Mouse (Mus musculus): ENCODE measurements around the gene Cttn. TPM values are rescaled to one million over a fixed set of nuclear protein-coding genes. Genes with fewer than 3 reads are reported as not detected.

Gene Cttn
- total RNA-seq, 1 experiment from 2014 or later, result 5.7 TPM

GRCm38 (mm10) chr7:144458881-144459280, 11.9 kb downstream of the Cttn start:
- no peak for ATAC-seq (replicated peaks; ENCODE audit: insufficient number of reproducible peaks, low FRiP score, low TSS enrichment, poor library complexity, severe bottlenecking)

GRCm38 (mm10) chr7:144450661-144451060, 20.1 kb downstream of the Cttn start:
- ATAC-seq (replicated peaks; ENCODE audit: insufficient number of reproducible peaks, low FRiP score, low TSS enrichment, poor library complexity, severe bottlenecking), result no peak

- ATAC-seq (replicated peaks; ENCODE audit: insufficient number of reproducible peaks, low FRiP score, low TSS enrichment, poor library complexity, severe bottlenecking), result no peak
These were observed 20.9 kb downstream of the Cttn start for GRCm38 (mm10) chr7:144449637-144450570.

DNA sequence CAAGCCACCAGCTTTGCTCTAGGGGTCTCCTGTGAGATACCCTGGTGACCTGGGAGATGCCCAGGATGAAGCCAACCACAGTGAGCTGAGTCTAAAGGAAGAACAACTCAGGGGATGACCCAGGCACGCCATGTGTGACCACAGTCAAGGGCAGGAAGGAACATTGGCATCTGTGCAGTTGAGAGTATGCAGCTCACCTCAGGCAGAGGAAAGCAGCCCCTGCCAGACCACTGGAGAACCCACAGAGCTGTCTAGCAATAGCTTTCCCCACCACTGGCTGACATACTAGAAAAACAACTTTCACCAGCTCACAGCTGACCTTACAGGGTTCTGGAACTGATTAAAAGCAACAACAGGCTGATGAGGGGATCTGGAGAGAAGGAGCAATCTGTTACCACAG, 22.6 kb downstream of the Cttn start:
- ATAC-seq (replicated peaks; ENCODE audit: insufficient number of reproducible peaks, low FRiP score, low TSS enrichment, poor library complexity, severe bottlenecking), result no peak

- ATAC-seq (replicated peaks; ENCODE audit: insufficient number of reproducible peaks, low FRiP score, low TSS enrichment, poor library complexity, severe bottlenecking), result peak; percentile 85
These were observed 23.7 kb downstream of the Cttn start for GRCm38 (mm10) chr7:144447146-144447545.

DNA sequence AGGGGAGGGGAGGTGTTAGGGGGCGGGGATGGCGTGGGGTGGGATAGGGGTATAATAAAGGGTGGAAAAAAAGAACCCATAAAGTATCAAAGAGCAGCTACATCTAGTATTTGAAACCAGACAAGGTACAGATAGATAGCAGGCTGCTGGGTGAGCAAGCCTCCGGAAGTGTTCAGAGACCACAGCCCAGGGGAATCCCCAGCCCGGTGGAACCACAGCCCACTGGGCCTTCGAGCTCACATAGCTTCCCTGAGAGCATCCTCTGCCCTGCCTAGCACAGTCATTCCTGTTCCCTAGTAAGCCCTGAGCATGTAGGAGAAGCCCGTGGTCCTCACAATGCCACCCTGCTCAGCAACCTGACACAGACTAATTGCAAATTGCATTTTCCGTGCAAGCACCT, 26.0 kb downstream of the Cttn start:
- no peak for ATAC-seq (replicated peaks; ENCODE audit: insufficient number of reproducible peaks, low FRiP score, low TSS enrichment, poor library complexity, severe bottlenecking)

- no peak for ATAC-seq (replicated peaks; ENCODE audit: insufficient number of reproducible peaks, low FRiP score, low TSS enrichment, poor library complexity, severe bottlenecking)
These were observed 28.8 kb downstream of the Cttn start for GRCm38 (mm10) chr7:144441976-144442375.

DNA sequence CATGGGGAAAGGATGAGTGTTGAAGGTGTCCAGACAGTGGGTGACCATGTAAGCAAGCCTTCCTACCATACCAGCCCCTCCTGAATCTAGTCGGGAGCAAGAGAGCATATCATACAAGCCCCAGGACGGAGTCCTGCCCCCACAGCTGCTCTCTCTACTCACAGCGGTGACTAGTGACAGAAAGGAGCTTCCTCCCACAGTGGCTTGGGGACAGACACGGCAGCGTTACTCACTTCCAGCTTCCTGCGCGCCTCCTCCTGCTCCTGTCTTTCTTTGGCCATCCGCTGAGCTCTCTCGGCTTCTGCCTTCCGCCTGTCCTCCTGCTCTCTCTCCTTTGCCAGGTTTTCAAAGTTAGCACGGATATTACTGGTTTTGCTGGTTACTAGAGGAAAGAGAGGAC, 29.3 kb downstream of the Cttn start:
- ATAC-seq (replicated peaks; ENCODE audit: insufficient number of reproducible peaks, low FRiP score, low TSS enrichment, poor library complexity, severe bottlenecking), result no peak

DNA sequence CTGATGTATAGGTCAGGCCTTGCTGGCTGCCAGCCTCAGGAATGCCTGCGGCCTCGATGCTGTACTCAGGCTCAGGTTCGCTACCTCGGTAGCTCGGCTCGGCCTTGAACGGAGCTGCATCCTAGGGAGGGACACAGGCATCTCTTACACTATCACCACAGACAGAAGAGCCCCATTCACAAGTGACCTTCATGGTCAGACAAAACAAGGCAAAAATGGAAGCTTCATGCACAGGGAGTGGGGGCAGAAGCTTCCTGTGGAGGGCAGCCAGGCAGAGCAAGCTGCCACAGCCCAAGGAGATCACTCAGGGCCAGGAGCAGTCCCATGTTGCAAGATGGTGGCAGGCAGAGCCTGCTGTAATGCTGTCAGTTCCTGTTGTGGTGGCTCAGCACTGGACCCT, 32.0 kb downstream of the Cttn start:
- no peak for ATAC-seq (replicated peaks; ENCODE audit: insufficient number of reproducible peaks, low FRiP score, low TSS enrichment, poor library complexity, severe bottlenecking)

DNA sequence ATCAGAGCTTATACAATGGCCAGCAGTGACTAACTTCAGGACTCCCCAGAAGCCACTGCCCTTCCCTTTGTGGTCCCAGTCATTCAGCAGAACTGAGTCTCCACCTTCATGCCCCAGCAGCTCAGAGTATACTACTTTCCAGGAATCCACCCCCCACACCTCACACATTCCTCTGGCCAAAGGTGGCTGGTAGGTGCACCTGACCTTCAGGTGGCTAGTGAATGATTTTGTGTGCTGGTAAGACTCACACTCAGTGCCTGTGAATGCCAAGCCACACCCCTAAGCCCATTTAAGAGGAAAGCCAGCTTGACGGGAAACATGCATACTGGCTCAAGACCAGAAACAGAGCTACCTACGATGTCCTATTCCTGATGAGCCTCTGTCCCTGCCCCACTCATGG, 37.9 kb downstream of the Cttn start:
- no peak for ATAC-seq (replicated peaks; ENCODE audit: insufficient number of reproducible peaks, low FRiP score, low TSS enrichment, poor library complexity, severe bottlenecking)

GRCm38 (mm10) chr7:144427460-144427859, 43.3 kb downstream of the Cttn start:
- no peak for ATAC-seq (replicated peaks; ENCODE audit: insufficient number of reproducible peaks, low FRiP score, low TSS enrichment, poor library complexity, severe bottlenecking)

GRCm38 (mm10) chr7:144426594-144426993, 44.2 kb downstream of the Cttn start:
- ATAC-seq (replicated peaks; ENCODE audit: insufficient number of reproducible peaks, low FRiP score, low TSS enrichment, poor library complexity, severe bottlenecking), result no peak

GRCm38 (mm10) chr7:144425953-144426352, 44.9 kb downstream of the Cttn start:
- no peak for ATAC-seq (replicated peaks; ENCODE audit: insufficient number of reproducible peaks, low FRiP score, low TSS enrichment, poor library complexity, severe bottlenecking)

DNA sequence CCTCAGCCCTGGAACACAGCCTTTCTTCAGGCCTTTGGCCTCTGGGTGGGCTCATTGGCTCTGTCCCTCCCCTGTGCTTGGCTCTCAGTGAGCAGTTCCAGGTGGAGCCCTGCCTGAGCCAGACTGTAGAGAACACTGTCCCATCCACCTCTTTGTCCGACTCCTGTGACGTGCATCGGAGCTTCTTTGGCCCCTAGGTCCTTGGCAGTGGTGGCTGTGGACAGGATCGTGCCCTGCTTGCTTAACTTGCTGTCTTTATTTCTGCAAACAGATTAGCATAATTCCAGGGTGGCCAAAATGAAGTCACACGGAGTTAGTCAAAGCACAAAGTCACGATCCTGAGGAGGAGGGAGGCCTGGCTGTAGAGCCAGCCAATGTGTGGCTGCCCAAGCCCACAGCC, 49.3 kb downstream of the Cttn start:
- ATAC-seq (replicated peaks; ENCODE audit: insufficient number of reproducible peaks, low FRiP score, low TSS enrichment, poor library complexity, severe bottlenecking), result no peak

DNA sequence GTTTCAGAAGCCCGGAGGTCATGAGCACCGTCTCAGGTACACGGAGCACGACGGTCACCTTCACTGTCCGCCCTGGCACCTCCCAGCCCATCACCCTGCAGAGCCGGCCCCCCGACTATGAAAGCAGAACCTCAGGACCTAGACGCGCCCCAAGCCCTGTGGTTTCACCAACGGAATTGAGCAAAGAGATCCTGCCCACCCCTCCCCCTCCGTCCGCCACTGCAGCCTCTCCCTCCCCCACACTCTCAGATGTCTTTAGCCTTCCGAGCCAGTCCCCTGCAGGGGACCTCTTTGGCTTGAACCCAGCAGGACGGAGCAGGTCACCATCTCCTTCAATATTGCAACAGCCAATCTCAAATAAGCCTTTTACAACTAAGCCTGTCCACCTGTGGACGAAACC, 50.3 kb downstream of the Cttn start:
- no peak for ATAC-seq (replicated peaks; ENCODE audit: insufficient number of reproducible peaks, low FRiP score, low TSS enrichment, poor library complexity, severe bottlenecking)

- ATAC-seq (replicated peaks; ENCODE audit: insufficient number of reproducible peaks, low FRiP score, low TSS enrichment, poor library complexity, severe bottlenecking), result no peak
These were observed 53.0 kb downstream of the Cttn start for GRCm38 (mm10) chr7:144417644-144418343.

DNA sequence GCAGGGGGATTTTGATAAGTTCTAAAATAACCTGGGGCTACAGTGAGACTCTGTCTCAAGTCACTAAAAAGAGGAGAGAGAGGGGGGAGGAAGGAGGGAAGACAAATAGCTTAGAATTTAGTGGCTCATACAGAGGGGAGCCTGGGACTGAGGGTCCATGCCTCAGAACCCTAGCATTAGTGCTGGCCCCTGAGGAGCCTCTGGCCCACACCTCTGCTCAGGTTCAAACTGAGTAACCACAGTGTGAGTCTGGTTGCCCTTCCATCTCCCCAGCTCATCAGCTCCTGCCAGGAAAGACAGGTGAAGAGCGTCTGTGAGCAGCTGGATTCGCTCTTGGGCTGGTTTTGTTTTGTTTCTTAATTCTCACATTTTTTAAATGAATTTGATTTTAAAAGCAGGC, 53.6 kb downstream of the Cttn start:
- no peak for ATAC-seq (replicated peaks; ENCODE audit: insufficient number of reproducible peaks, low FRiP score, low TSS enrichment, poor library complexity, severe bottlenecking)

- ATAC-seq (replicated peaks; ENCODE audit: insufficient number of reproducible peaks, low FRiP score, low TSS enrichment, poor library complexity, severe bottlenecking), result no peak
These were observed 55.0 kb downstream of the Cttn start for GRCm38 (mm10) chr7:144415795-144416194.

- ATAC-seq (replicated peaks; ENCODE audit: insufficient number of reproducible peaks, low FRiP score, low TSS enrichment, poor library complexity, severe bottlenecking), result no peak
These were observed 56.2 kb downstream of the Cttn start for GRCm38 (mm10) chr7:144414632-144415031.

Measured in monocyte, adult 5-6 weeks (primary cell).